Comparison of ENCODE assay signal across 9 mouse cellular contexts in the genomic region with DNA sequence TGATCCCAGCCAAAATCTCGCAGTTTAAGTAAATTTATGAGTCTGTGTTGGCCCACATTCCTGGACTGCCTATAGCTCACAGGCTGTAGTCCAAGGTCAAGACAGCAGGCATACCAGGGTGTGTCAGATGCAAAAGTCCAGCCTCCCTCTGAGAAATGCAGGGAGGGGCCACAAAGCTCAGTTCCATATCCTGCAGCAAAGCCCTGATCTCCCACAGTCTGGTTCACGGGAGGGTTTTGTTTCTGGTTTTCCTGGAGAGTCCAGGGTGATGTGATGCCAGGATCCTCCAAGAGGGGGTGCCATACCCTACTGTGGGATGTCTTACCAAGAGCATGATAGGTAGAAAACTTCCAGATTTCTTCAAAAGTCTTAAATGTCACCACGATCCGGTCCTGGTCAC. TPM values are rescaled to one million over a fixed set of nuclear protein-coding genes. Genes with fewer than 3 reads are reported as not detected.
DNase-seq lines count a peak whose midpoint lies in the region; ATAC-seq and TF ChIP-seq lines count a peak whose summit lies in the region.
"Had no signal": no experiment of that assay in that cellular context is flagged by ENCODE, and none has a peak within 500 bp of the region (broad histone marks: within the 10 kb centered on the region; RNA-seq: fewer than 3 reads in every experiment).

No protein-coding gene starts in this region.

- no peaks in the 10 kb centered on the region for H3K4me1 ChIP-seq in midbrain, embryonic 10.5 days
- H3K4me1 ChIP-seq in midbrain, embryonic 13.5 days (replicated peaks): no peaks in the 10 kb centered on the region
- H3K4me1 ChIP-seq in limb, embryonic 10.5 days: peaks cover 5% of the 10 kb centered on the region
- H3K4me1 ChIP-seq in small intestine, adult 2 months (ENCODE audit: control insufficient read depth, insufficient read depth, insufficient read length, low read length): peaks cover 25% of the 10 kb centered on the region
- no peaks in the 10 kb centered on the region for H3K4me1 ChIP-seq in hindbrain, embryonic 12.5 days

- WGBS in midbrain, embryonic 10.5 days: 64% methylated on average over 4 of the region's 4 CpGs
- 60% methylated on average over 4 of the region's 4 CpGs for WGBS in midbrain, embryonic 13.5 days
- WGBS in limb, embryonic 10.5 days: 63% methylated on average over 4 of the region's 4 CpGs
- WGBS in small intestine, adult 2 months: 14% methylated on average over 4 of the region's 4 CpGs
- 59% methylated on average over 4 of the region's 4 CpGs for WGBS in hindbrain, embryonic 12.5 days

- no peak overlapping the region for H3K4me3 ChIP-seq in midbrain, embryonic 10.5 days
- H3K4me3 ChIP-seq in midbrain, embryonic 13.5 days (replicated peaks): no peak overlapping the region
- H3K4me3 ChIP-seq in limb, embryonic 10.5 days: no peak overlapping the region
- no peak overlapping the region for H3K4me3 ChIP-seq in small intestine, adult 2 months (ENCODE audit: low read depth, low read length)
- no peak overlapping the region for H3K4me3 ChIP-seq in hindbrain, embryonic 12.5 days
- H3K4me3 ChIP-seq: embryonic facial prominence, embryonic 12.5 days had no signal

- no peak overlapping the region for H3K4me2 ChIP-seq in midbrain, embryonic 13.5 days (replicated peaks)
- no peak overlapping the region for H3K4me2 ChIP-seq in hindbrain, embryonic 12.5 days (replicated peaks)
- H3K4me2 ChIP-seq: embryonic facial prominence, embryonic 12.5 days had no signal

- peak; percentile 19 for DNase-seq in midbrain, embryonic 10.5 days (ENCODE audit: low spot score)
- DNase-seq in R1 (ENCODE audit: low read depth, low spot score): peak; percentile 100
- peak; percentile 38 to 64 for DNase-seq in cerebellum, postnatal 14 days
- DNase-seq in kidney, adult 9 months: peak; percentile 71
- DNase-seq in limb, embryonic 10.5 days (ENCODE audit: low spot score): peak; percentile 48

- no peaks in the 10 kb centered on the region for H3K27me3 ChIP-seq in midbrain, embryonic 10.5 days (ENCODE audit: low read depth, poor library complexity, severe bottlenecking)
- H3K27me3 ChIP-seq in midbrain, embryonic 13.5 days: no peaks in the 10 kb centered on the region
- H3K27me3 ChIP-seq in limb, embryonic 10.5 days (ENCODE audit: low read depth, poor library complexity, severe bottlenecking): no peaks in the 10 kb centered on the region
- no peaks in the 10 kb centered on the region for H3K27me3 ChIP-seq in small intestine, adult 2 months (ENCODE audit: control insufficient read depth, insufficient read depth, low read length)
- no peaks in the 10 kb centered on the region for H3K27me3 ChIP-seq in hindbrain, embryonic 12.5 days
- H3K27me3 ChIP-seq: embryonic facial prominence, embryonic 12.5 days had no signal

- H3K36me3 ChIP-seq in midbrain, embryonic 10.5 days: no peaks in the 10 kb centered on the region
- no peaks in the 10 kb centered on the region for H3K36me3 ChIP-seq in midbrain, embryonic 13.5 days
- no peaks in the 10 kb centered on the region for H3K36me3 ChIP-seq in limb, embryonic 10.5 days
- 0 out of 2 replicates have a peak, but pooled peaks cover 1% of the 10 kb centered on the region for H3K36me3 ChIP-seq in small intestine, adult 2 months (ENCODE audit: control insufficient read depth, insufficient read depth, low read length)
- H3K36me3 ChIP-seq in hindbrain, embryonic 12.5 days: no peaks in the 10 kb centered on the region
- H3K36me3 ChIP-seq: embryonic facial prominence, embryonic 12.5 days had no signal

- H3K27ac ChIP-seq in midbrain, embryonic 10.5 days (replicated peaks): no peak overlapping the region
- H3K27ac ChIP-seq in midbrain, embryonic 13.5 days: no peak overlapping the region
- no peak overlapping the region for H3K27ac ChIP-seq in limb, embryonic 10.5 days
- peak overlapping the region; percentile 61 for H3K27ac ChIP-seq in small intestine, adult 2 months (ENCODE audit: insufficient read depth, low read depth, low read length)
- H3K27ac ChIP-seq in hindbrain, embryonic 12.5 days: no peak overlapping the region
- H3K27ac ChIP-seq: embryonic facial prominence, embryonic 12.5 days had no signal

- no peak for TF ChIP-seq POLR2A in small intestine, adult 2 months (IDR thresholded peaks at IDR 0.05; ENCODE audit: low read depth, low read length)

- ATAC-seq in midbrain, embryonic 13.5 days: no peak
- no peak for ATAC-seq in hindbrain, embryonic 12.5 days (ENCODE audit: low FRiP score)

- no peaks in the 10 kb centered on the region for H3K9me3 ChIP-seq in midbrain, embryonic 10.5 days (replicated peaks)
- no peaks in the 10 kb centered on the region for H3K9me3 ChIP-seq in midbrain, embryonic 13.5 days
- H3K9me3 ChIP-seq in limb, embryonic 10.5 days (replicated peaks): no peaks in the 10 kb centered on the region
- no peaks in the 10 kb centered on the region for H3K9me3 ChIP-seq in hindbrain, embryonic 12.5 days (replicated peaks)
- H3K9me3 ChIP-seq: embryonic facial prominence, embryonic 12.5 days had no signal

- peak; percentile 39; the same call in 1 of the 2 replicates for TF ChIP-seq CTCF in small intestine, adult 2 months (IDR thresholded peaks at IDR 0.05; ENCODE audit: extremely low read depth, insufficient read length, insufficient replicate concordance, low read depth, low read length)

- no peak overlapping the region for H3K9ac ChIP-seq in midbrain, embryonic 13.5 days (replicated peaks)
- H3K9ac ChIP-seq in hindbrain, embryonic 12.5 days: no peak overlapping the region
- H3K9ac ChIP-seq: embryonic facial prominence, embryonic 12.5 days had no signal

RNA-seq across cellular contexts. Expression of gene Sh3tc1, which starts 21.8 kb away (rescaled TPM):
- polyA plus RNA-seq in midbrain, embryonic 10.5 days (2016; fragmentation: Nextera tagmentation; extraction: Ambion mirVana): 3.6 and 3.8 TPM in 2 replicates
- 2.7 and 3.8 TPM in 2 replicates for polyA plus RNA-seq in midbrain, embryonic 13.5 days (2015; fragmentation: Nextera tagmentation; extraction: Ambion mirVana)
- polyA plus RNA-seq in limb, embryonic 10.5 days (2016; fragmentation: Nextera tagmentation; extraction: Ambion mirVana): 4.9 and 6.6 TPM in 2 replicates
- 5.5 and 7.7 TPM in 2 replicates for polyA plus RNA-seq in small intestine, adult 2 months (2012; rRNA removed)
- 4.0 and 4.7 TPM in 2 replicates for polyA plus RNA-seq in hindbrain, embryonic 12.5 days (2016; fragmentation: Nextera tagmentation; extraction: Ambion mirVana)

RNA-seq across cellular contexts. Expression of gene Htra3, which starts 38.4 kb away (rescaled TPM):
- polyA plus RNA-seq in midbrain, embryonic 10.5 days (2016; fragmentation: Nextera tagmentation; extraction: Ambion mirVana): 5.2 and 7.6 TPM in 2 replicates
- polyA plus RNA-seq in midbrain, embryonic 13.5 days (2015; fragmentation: Nextera tagmentation; extraction: Ambion mirVana): 9.3 and 10.4 TPM in 2 replicates
- polyA plus RNA-seq in limb, embryonic 10.5 days (2016; fragmentation: Nextera tagmentation; extraction: Ambion mirVana): 0.51 and 0.62 TPM in 2 replicates
- 63.6 and 72.1 TPM in 2 replicates for polyA plus RNA-seq in small intestine, adult 2 months (2012; rRNA removed)
- 7.3 and 9.7 TPM in 2 replicates for polyA plus RNA-seq in hindbrain, embryonic 12.5 days (2016; fragmentation: Nextera tagmentation; extraction: Ambion mirVana)

RNA-seq across cellular contexts. Expression of gene Ablim2, which starts 39.7 kb away (rescaled TPM):
- polyA plus RNA-seq in midbrain, embryonic 10.5 days (2016; fragmentation: Nextera tagmentation; extraction: Ambion mirVana): 0.62 and 0.84 TPM in 2 replicates
- polyA plus RNA-seq in midbrain, embryonic 13.5 days (2015; fragmentation: Nextera tagmentation; extraction: Ambion mirVana): 5.6 and 6.6 TPM in 2 replicates
- 0.74 and 0.92 TPM in 2 replicates for polyA plus RNA-seq in limb, embryonic 10.5 days (2016; fragmentation: Nextera tagmentation; extraction: Ambion mirVana)
- polyA plus RNA-seq in small intestine, adult 2 months (2012; rRNA removed): 6.8 and 9.1 TPM in 2 replicates
- 3.7 and 3.9 TPM in 2 replicates for polyA plus RNA-seq in hindbrain, embryonic 12.5 days (2016; fragmentation: Nextera tagmentation; extraction: Ambion mirVana)

Comparison
In these comparisons a context has a peak if more than half of its experiments do, and no peak if none do; other contexts are left out.
1. DNase-seq: peak in every context shown above with its lines; median percentile 100 in R1; 71 in kidney, adult 9 months; 51 in cerebellum, postnatal 14 days; 48 in limb, embryonic 10.5 days; 19 in midbrain, embryonic 10.5 days.